Mouse (Mus musculus) embryonic fibroblast, embryonic 13.5 days (primary cell): ENCODE results near the gene Spata48.

Experiments used
- CTCF ChIP-seq: IDR thresholded peaks from 2 replicates; pipeline ENCODE4 v1.5.1; 2011; ENCODE audit warnings: mild to moderate bottlenecking, control low read depth, low read length, moderate library complexity, borderline replicate concordance; ENCODE audit not compliant: insufficient read depth
- POLR2A ChIP-seq: IDR thresholded peaks from 2 replicates; pipeline ENCODE4 v1.6.1; 2011; ENCODE audit warnings: low read depth, mild to moderate bottlenecking, control low read depth, low read length, moderate library complexity

GRCm38 (mm10) chr11:11547597-11548240, 85.8 kb downstream of the Spata48 start:
- TF ChIP-seq CTCF (no peak), POLR2A (no peak)
